Mouse (Mus musculus) liver, embryonic 14.5 days (tissue): Measurements from ENCODE around the gene Mst1. TPM values are rescaled to one million over a fixed set of nuclear protein-coding genes. Genes with fewer than 3 reads are reported as not detected.

ENCODE experiments used
- ATAC-seq: fragments of 200-750 bp; cut with Nextera tagmentation; 2 replicates; pipeline ENCODE4 v1.8.0; 2017; ENCODE audit warnings: moderate number of reproducible peaks, mild to moderate bottlenecking, moderate library complexity; ENCODE audit not compliant: insufficient read depth
- DNase-seq, 3 experiments: peaks; one replicate each; pipeline ENCODE4 v3.0.0-alpha.2; 2012 to 2013; ENCODE audit warnings: low read depth in 3 of 3, low spot score in 3 of 3
- H3K27ac ChIP-seq: fragments of 300-500 bp; sonication (generic); 2 replicates; pipeline ENCODE4 v1.5.1; 2014; ENCODE audit warnings: moderate library complexity, mild to moderate bottlenecking, control low read depth, inconsistent platforms
- H3K27me3 ChIP-seq: fragments of 300-500 bp; sonication (generic); 2 replicates; pipeline ENCODE4 v1.6.1; 2014; ENCODE audit warnings: mild to moderate bottlenecking, low read length, moderate library complexity; ENCODE audit not compliant: control insufficient read depth, insufficient read depth
- H3K36me3 ChIP-seq: fragments of 300-500 bp; sonication (generic); replicated peaks from 2 replicates; pipeline ENCODE4 v1.6.1; 2014; ENCODE audit warnings: low read depth; ENCODE audit not compliant: control insufficient read depth, insufficient read depth
- H3K4me1 ChIP-seq, 2 experiments: fragments of 200-500 bp in 1 of 2; fragments of 300-500 bp in 1 of 2; sonication (generic) in 1 of 2; replicated peaks; 2 replicates each; pipeline ENCODE4 v1.6.1; 2012 to 2014; ENCODE audit warnings: antibody characterized with exemption in 1 of 2, inconsistent platforms in 1 of 2, low read length in 1 of 2; ENCODE audit not compliant: control insufficient read depth in 2 of 2, insufficient read depth in 2 of 2
- H3K4me2 ChIP-seq: fragments of 300-500 bp; sonication (generic); 2 replicates; pipeline ENCODE4 v1.6.1; 2014; ENCODE audit warnings: low read depth, mild to moderate bottlenecking, control low read depth, moderate library complexity
- H3K4me3 ChIP-seq, 2 experiments: fragments of 200-500 bp in 1 of 2; fragments of 300-500 bp in 1 of 2; sonication (generic) in 1 of 2; 2 replicates each; pipeline ENCODE4 v1.5.1; 2012 to 2014; ENCODE audit warnings: low read depth in 2 of 2, low read length in 2 of 2, mild to moderate bottlenecking in 2 of 2, control low read depth in 1 of 2, inconsistent platforms in 1 of 2, moderate library complexity in 1 of 2; ENCODE audit not compliant: insufficient read depth in 1 of 2
- H3K9ac ChIP-seq: fragments of 300-500 bp; sonication (generic); replicated peaks from 2 replicates; pipeline ENCODE4 v1.6.1; 2014; ENCODE audit warnings: mild to moderate bottlenecking, control low read depth, moderate library complexity
- H3K9me3 ChIP-seq: fragments of 300-500 bp; sonication (generic); 2 replicates; pipeline ENCODE4 v1.6.1; 2016; ENCODE audit warnings: low read length, mixed read lengths; ENCODE audit not compliant: control insufficient read depth
- CTCF ChIP-seq: IDR thresholded peaks from 2 replicates; pipeline ENCODE4 v1.5.1; 2016; ENCODE audit warnings: antibody characterized with exemption, low read depth, control low read depth
- EP300 ChIP-seq: IDR thresholded peaks from 2 replicates; pipeline ENCODE4 v1.6.1; 2016; ENCODE audit warnings: antibody characterized with exemption, low read depth
- WGBS: fragments of 180-500 bp; shearing (Covaris S2); extraction: QIAGEN DNeasy Blood & Tissue Kit; methylation state at CpG from one replicate; pipeline ENCODE4 v1.1.7; 2014; ENCODE audit not compliant: insufficient replicate concordance; 5-methylcytosine and 5-hydroxymethylcytosine counted together
- polyA plus RNA-seq, 2 experiments: library from polyadenylated mRNA; depleted of rRNA in 1 of 2; stranded (reverse) in 1 of 2; unstranded in 1 of 2; fragments of >200 nt; fragmentation: Nextera tagmentation in 1 of 2; extraction: Ambion mirVana in 1 of 2; gene quantifications; 2 replicates each; pipeline versions ENCODE4 v1.2.1 to v1.2.3; 2012 to 2014

The Mst1 gene
- polyA plus RNA-seq, 2 experiments, result 21.0 to 24.1 TPM

GRCm38 (mm10) chr9:108058291-108058690 is 21.9 kb upstream of the Mst1 start:
- Histone ChIP-seq H3K4me2 (no peak overlapping the region), H3K27ac (no peak overlapping the region), H3K9me3 (no peaks in the 10 kb centered on the region), H3K27me3 (no peaks in the 10 kb centered on the region), H3K36me3 (peaks cover 98% of the 10 kb centered on the region), H3K4me1 (peaks cover 0 to 1% of the 10 kb centered on the region in 2 experiments; a peak in 2 of 4 replicates), H3K9ac (no peak overlapping the region), H3K4me3 (no peak overlapping the region)
- WGBS, result 92% methylated on average over 9 of the region's 9 CpGs
- ATAC-seq, result no peak
- no peak for TF ChIP-seq EP300
- TF ChIP-seq CTCF, result no peak
- no peak for DNase-seq

DNA sequence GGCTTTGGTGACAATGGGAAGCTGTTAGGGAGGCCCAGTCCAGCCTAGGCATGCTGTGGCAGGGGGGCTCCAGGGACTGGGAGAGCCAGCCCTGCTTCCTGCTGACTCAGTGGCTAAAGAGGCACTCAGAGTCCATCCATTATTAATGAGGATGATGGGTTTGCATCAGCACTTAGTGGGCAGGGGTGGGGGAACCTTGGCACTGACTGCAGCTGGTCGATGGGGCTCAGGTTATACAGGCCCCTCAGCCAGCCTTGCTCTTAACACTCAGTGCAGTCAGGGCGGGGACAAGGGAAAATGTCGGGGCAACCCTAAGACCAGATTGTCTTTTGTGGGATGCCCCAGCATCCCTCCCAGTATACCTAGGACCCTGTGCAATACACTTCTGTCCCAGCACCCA is 18.1 kb upstream of the Mst1 start:
- DNase-seq, result no peak
- no peak for ATAC-seq
- Histone ChIP-seq H3K9me3 (no peaks in the 10 kb centered on the region), H3K27me3 (no peaks in the 10 kb centered on the region), H3K9ac (no peak overlapping the region), H3K27ac (no peak overlapping the region), H3K4me3 (no peak overlapping the region), H3K4me1 (no peaks in the 10 kb centered on the region), H3K36me3 (peaks cover 99% of the 10 kb centered on the region), H3K4me2 (no peak overlapping the region)
- TF ChIP-seq CTCF, result no peak
- no peak for TF ChIP-seq EP300
- 81% methylated on average over 3 of the region's 3 CpGs for WGBS

- Histone ChIP-seq H3K4me1 (no peaks in the 10 kb centered on the region), H3K27ac (no peak overlapping the region), H3K9me3 (no peaks in the 10 kb centered on the region), H3K9ac (no peak overlapping the region), H3K4me3 (no peak overlapping the region), H3K27me3 (no peaks in the 10 kb centered on the region), H3K36me3 (peaks cover 99% of the 10 kb centered on the region), H3K4me2 (no peak overlapping the region)
- DNase-seq (no peak), ATAC-seq (no peak)
- WGBS, result 72% methylated on average over 12 of the region's 12 CpGs
- TF ChIP-seq CTCF, result no peak
- no peak for TF ChIP-seq EP300
Observed at GRCm38 (mm10) chr9:108063361-108063760, 16.9 kb upstream of the Mst1 start.

GRCm38 (mm10) chr9:108065491-108066011 is 14.7 kb upstream of the Mst1 start:
- H3K4me2 ChIP-seq, result no peak overlapping the region
- H3K9ac ChIP-seq, result no peak overlapping the region
- ATAC-seq, result peak; percentile 49; the same call in 1 of the 2 replicates
- no peak overlapping the region for H3K4me3 ChIP-seq
- 39% methylated on average over 5 of the region's 5 CpGs for WGBS
- H3K27me3 ChIP-seq, result no peaks in the 10 kb centered on the region
- DNase-seq, result no peak
- peaks cover 100% of the 10 kb centered on the region for H3K36me3 ChIP-seq
- TF ChIP-seq CTCF (peak; percentile 86), EP300 (no peak)
- H3K4me1 ChIP-seq, result no peaks in the 10 kb centered on the region
- no peaks in the 10 kb centered on the region for H3K9me3 ChIP-seq
- no peak overlapping the region for H3K27ac ChIP-seq

DNA sequence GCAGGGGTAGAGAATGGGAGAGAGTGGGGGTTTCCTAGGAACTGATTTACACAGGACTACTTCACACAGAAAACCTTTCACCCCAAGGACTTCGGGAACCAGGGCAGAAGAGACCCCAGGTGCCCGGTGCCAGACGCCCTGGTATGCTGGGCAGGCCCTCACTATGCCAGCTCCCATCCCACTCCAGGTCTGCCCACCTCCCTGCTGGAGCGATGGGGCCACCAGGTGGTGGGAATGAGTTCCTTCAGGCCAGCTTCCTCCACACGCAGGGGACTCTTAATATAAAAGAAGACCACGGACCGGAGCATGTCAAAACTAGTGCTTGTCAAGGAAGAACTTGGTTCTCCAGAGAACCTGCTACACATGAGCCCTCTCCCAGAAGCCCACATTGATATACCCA is 13.0 kb upstream of the Mst1 start:
- Histone ChIP-seq H3K4me2 (no peak overlapping the region), H3K27ac (no peak overlapping the region), H3K9me3 (no peaks in the 10 kb centered on the region), H3K27me3 (no peaks in the 10 kb centered on the region), H3K4me3 (no peak overlapping the region), H3K9ac (no peak overlapping the region), H3K36me3 (peaks cover 100% of the 10 kb centered on the region), H3K4me1 (peaks cover 0 to under 1% of the 10 kb centered on the region in 2 experiments; a peak in 1 of 4 replicates)
- 94% methylated on average over 7 of the region's 7 CpGs for WGBS
- DNase-seq, result no peak
- TF ChIP-seq EP300 (no peak), CTCF (peak; percentile 30; the same call in 1 of the 2 replicates)
- ATAC-seq, result no peak
